Mouse (Mus musculus) embryonic stem cell, embryonic (primary cell): ENCODE results near the gene Gpr176.

Experiments used
- CTCF ChIA-PET, 4 experiments: fragments of 300-600 bp in 2 of 4; fragments of 350-600 bp in 2 of 4; sonication (Branson Sonifier 250); formaldehyde crosslinking; loops; one replicate each; lab custom pipeline; 2022; ENCODE audit warnings: inconsistent platforms in 2 of 4; lab: Charles Lee
- POLR2A ChIA-PET, 4 experiments: fragments of 300-600 bp in 2 of 4; fragments of 350-600 bp in 2 of 4; sonication (Branson Sonifier 250); formaldehyde crosslinking; loops; one replicate each; lab custom pipeline; 2022; ENCODE audit warnings: antibody characterized with exemption in 4 of 4, inconsistent platforms in 1 of 4; lab: Charles Lee

Gpr176 gene

DNA sequence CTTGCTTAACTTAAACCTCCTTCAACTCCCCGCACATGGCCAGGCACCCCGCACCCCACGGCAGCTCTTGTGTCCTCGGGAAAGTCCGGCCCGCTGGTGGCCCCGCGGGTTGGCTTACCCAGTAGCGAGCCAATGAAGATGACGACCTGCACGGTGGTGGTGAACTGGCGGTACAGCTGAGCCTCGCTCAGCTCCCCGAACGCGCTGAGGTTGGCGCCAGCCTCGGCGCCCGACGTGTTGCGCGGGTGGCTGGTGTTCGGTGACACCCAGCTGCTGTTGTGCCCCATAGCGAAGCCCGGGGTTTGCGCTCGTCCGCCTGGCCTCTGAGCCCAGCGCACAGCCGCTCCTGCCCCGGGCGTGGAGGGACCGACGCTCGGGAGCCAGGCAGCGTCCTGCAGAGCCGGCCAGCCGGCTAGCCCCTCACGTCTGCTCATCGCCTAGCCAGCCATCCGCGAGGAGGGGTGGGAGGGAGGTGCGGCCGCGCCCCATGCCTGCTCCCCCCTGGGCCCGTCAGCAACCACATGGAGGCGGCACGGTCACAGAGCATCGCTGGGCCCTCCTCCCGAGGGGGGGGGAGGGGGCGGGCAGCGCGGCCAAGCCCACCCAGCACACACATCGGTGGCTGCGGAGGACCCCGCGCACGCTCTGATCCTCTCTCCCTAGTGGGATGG, at the start of gene Gpr176:
Gene Gpr176 (minus strand): TSS at position 519 of the 671 bp plus-strand sequence.
- CTCF ChIA-PET, result interaction anchor here (0.5 to 1.4 kb wide), 11 partner anchors 10 to 1038 kb away, joined by 3 to 6 read pairs (median 3); partner anchors contain the start of genes Eif2ak4 (in 1 of the 4) and Fsip1 (in 1 of the 4)
- POLR2A ChIA-PET, result interaction anchor here in 3 of 4 experiments (0.6 to 2.5 kb wide), 9 partner anchors 11 to 109 kb away, joined by 3 to 19 read pairs (median 3); partner anchors contain the start of gene Eif2ak4 (in 2 of the 3)

DNA sequence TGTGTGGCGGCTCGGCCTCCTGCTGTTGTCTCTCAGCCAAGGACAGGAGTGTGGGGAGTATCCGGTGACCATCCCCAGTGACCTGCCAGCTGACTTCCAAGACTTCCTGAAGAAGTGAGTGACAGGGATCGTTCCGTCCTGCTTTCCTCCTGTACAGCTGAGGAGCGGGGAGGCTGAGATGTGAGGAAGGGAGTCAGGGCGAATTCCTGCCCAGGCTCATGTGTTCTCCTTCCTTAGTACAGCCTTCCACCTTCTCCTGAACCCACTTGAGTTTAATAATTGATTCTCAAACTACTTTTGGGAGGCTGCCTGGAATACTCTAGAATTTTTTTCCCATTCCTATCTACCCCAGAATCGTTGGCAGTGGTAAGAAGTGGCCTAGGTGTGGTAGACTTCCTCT, 49.2 kb upstream of the Gpr176 start:
- CTCF ChIA-PET, result interaction anchor here in 1 of 4 experiments (0.8 to 1.7 kb wide), 2 partner anchors 8 to 65 kb away, joined by 3 to 5 read pairs; no protein-coding TSS in a partner anchor
- POLR2A ChIA-PET, result interaction anchor here in 2 of 4 experiments (0.7 to 1.7 kb wide), 3 partner anchors 9 to 34 kb away, joined by 3 to 4 read pairs (median 3); partner anchors contain the start of gene Eif2ak4 (in 1 of the 2)

GRCm38 (mm10) chr2:118421951-118422350, 48.7 kb upstream of the Gpr176 start:
- POLR2A ChIA-PET, result interaction anchor here in 2 of 4 experiments (0.7 to 1.7 kb wide), 3 partner anchors 9 to 34 kb away, joined by 3 to 4 read pairs (median 3); partner anchors contain the start of gene Eif2ak4 (in 1 of the 2)

DNA sequence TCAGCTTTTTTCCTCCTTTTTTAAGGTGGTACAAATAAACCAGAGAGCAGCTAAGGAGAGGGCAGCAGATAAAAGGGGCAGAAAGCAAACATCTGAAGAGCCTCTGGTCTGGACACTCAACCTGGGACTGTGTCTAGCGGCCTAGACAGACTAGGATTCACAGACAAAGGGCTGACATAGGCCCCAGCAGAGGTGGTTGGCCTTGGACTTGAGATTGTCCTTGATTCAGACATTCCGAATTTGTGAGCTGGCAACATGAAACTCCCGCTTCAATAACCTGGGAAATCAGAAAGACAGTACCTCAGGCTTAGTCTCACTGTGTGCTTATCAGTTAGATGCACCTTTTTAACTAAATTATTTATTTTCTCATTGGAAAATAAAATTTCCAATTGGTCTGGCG, 44.9 kb upstream of the Gpr176 start:
- CTCF ChIA-PET, result interaction anchor here in 1 of 4 experiments (0.5 kb wide), 1 partner anchor 39 kb away, joined by 3 read pairs; no protein-coding TSS in a partner anchor
- POLR2A ChIA-PET, result interaction anchor here in 1 of 4 experiments (0.6 to 1.6 kb wide), 2 partner anchors 10 to 182 kb away, joined by 3 to 4 read pairs; no protein-coding TSS in a partner anchor

More at GRCm38 (mm10) chr2:118421951-118422350, 48.7 kb upstream of the Gpr176 start:
- CTCF ChIA-PET, result interaction anchor here in 1 of 4 experiments (0.8 to 1.7 kb wide), 2 partner anchors 9 to 65 kb away, joined by 3 to 5 read pairs; no protein-coding TSS in a partner anchor

- POLR2A ChIA-PET, result interaction anchor here in 1 of 4 experiments (0.7 to 1.8 kb wide), 2 partner anchors 11 to 27 kb away, joined by 3 to 4 read pairs; partner anchors contain the start of gene Eif2ak4
- CTCF ChIA-PET, result interaction anchor here in 1 of 4 experiments (0.6 kb wide), 1 partner anchor 71 kb away, joined by 7 read pairs; no protein-coding TSS in a partner anchor
Measured at GRCm38 (mm10) chr2:118415601-118416355, 42.6 kb upstream of the Gpr176 start.

DNA sequence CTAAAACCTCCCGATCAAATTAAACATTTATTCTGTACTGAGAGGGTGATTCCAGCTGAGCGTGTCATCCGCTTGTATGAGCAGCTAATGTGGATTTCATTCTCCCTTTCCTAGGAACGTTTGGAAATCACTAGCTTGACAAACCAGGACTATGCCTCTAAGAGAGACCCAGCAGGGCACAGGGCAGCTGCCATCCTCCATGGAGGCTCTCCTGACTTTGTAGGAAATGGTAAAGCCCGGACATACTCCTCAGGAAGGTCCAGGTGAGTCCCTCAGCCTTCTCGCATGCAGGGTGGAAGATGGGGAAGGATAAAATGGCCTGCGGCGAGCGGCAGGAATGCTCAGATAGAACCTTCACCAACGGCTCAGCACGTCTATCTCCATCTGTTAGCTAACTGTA, 39.6 kb upstream of the Gpr176 start:
- ChIA-PET POLR2A (interaction anchor here in 1 of 4 experiments (0.5 to 1.1 kb wide), 4 partner anchors 13 to 27 kb away, joined by 3 to 6 read pairs (median 3); no protein-coding TSS in a partner anchor), CTCF (interaction anchor here in 1 of 4 experiments (0.6 kb wide), 1 partner anchor 46 kb away, joined by 3 read pairs; no protein-coding TSS in a partner anchor)

GRCm38 (mm10) chr2:118408336-118408895, 35.2 kb upstream of the Gpr176 start:
- ChIA-PET CTCF (no interaction called here), POLR2A (no interaction called here)

GRCm38 (mm10) chr2:118406811-118407210, 33.6 kb upstream of the Gpr176 start:
- CTCF ChIA-PET, result interaction anchor here in 1 of 4 experiments (1.4 kb wide), 1 partner anchor 24 kb away, joined by 3 read pairs; no protein-coding TSS in a partner anchor
- POLR2A ChIA-PET, result no interaction called here

- CTCF ChIA-PET, result interaction anchor here in 1 of 4 experiments (1.4 kb wide), 1 partner anchor 25 kb away, joined by 3 read pairs; no protein-coding TSS in a partner anchor
- POLR2A ChIA-PET, result interaction anchor here in 1 of 4 experiments (0.9 kb wide), 2 partner anchors 12 to 17 kb away, joined by 3 read pairs; partner anchors contain the start of gene Eif2ak4
Measured at GRCm38 (mm10) chr2:118405568-118405967, 32.3 kb upstream of the Gpr176 start.

GRCm38 (mm10) chr2:118404336-118404735, 31.1 kb upstream of the Gpr176 start:
- POLR2A ChIA-PET, result no interaction called here

GRCm38 (mm10) chr2:118401834-118402727, 28.9 kb upstream of the Gpr176 start:
- CTCF ChIA-PET, result no interaction called here
- POLR2A ChIA-PET, result interaction anchor here in 2 of 4 experiments (1.0 to 1.9 kb wide), 2 partner anchors 14 kb away, joined by 3 to 10 read pairs; partner anchors contain the start of gene Eif2ak4 (in 2 of the 2)

More at GRCm38 (mm10) chr2:118404336-118404735, 31.1 kb upstream of the Gpr176 start:
- CTCF ChIA-PET, result no interaction called here

DNA sequence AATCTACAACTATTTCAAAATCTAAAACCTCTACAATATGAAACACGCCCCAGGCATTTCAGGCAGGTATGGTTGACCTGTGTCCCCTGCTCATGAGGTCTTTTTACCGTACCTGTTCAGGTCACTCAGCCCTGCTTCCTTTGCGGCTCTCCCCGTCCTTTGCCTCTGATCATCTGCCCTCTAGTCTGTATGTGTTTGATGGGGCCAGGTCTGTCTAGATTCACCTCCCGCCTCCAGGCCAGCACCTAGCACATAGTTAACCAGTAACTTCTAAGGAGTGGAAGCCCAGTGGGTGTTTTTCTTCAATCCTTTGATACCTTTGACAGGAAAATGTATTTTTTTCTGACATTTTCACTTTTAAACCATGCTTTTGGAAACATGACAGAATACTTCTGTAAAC, 26.5 kb upstream of the Gpr176 start:
- POLR2A ChIA-PET, result interaction anchor here in 2 of 4 experiments (0.6 to 3.0 kb wide), 4 partner anchors 10 to 606 kb away, joined by 3 to 17 read pairs (median 6); partner anchors contain the start of gene Eif2ak4 (in 2 of the 2)
- CTCF ChIA-PET, result no interaction called here

GRCm38 (mm10) chr2:118391201-118391600, 18.0 kb upstream of the Gpr176 start:
- POLR2A ChIA-PET, result no interaction called here
- CTCF ChIA-PET, result interaction anchor here in 1 of 4 experiments (0.5 kb wide), 1 partner anchor 313 kb away, joined by 4 read pairs; no protein-coding TSS in a partner anchor

DNA sequence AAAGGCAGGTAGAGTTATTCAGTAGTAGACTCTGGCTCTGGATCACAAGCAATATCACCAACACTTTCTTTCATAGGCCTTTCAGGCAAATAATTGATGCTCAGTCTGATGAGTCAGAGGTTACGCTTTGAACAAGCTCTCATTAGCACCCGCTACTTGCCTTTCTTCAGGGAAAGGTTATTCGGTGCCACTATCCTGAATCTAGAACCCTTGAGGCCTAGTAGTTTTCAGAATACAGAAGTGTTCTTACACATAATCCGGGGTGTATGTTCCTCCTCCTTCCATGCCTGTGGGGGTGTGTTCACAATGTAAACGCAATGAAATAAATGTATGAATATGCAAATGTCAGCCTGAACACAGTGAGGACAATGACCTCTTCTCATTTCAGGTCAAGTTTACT, 16.9 kb upstream of the Gpr176 start:
- POLR2A ChIA-PET, result interaction anchor here in 2 of 4 experiments (0.8 to 3.0 kb wide), 8 partner anchors 8 to 217 kb away, joined by 3 to 17 read pairs (median 3); partner anchors contain the start of gene Gpr176 (in 1 of the 2)

GRCm38 (mm10) chr2:118389569-118389968, 16.4 kb upstream of the Gpr176 start:
- CTCF ChIA-PET, result interaction anchor here in 2 of 4 experiments (0.5 to 0.7 kb wide), 3 partner anchors 352 to 646 kb away, joined by 3 read pairs; no protein-coding TSS in a partner anchor

More for the DNA sequence above, 16.9 kb upstream of the Gpr176 start:
- CTCF ChIA-PET, result interaction anchor here in 1 of 4 experiments (0.7 kb wide), 1 partner anchor 401 kb away, joined by 3 read pairs; no protein-coding TSS in a partner anchor

More at GRCm38 (mm10) chr2:118389569-118389968, 16.4 kb upstream of the Gpr176 start:
- POLR2A ChIA-PET, result interaction anchor here in 3 of 4 experiments (0.6 to 3.0 kb wide), 10 partner anchors 9 to 651 kb away, joined by 3 to 17 read pairs (median 3); partner anchors contain the start of gene Gpr176 (in 1 of the 3)
